Mouse (Mus musculus) forebrain, embryonic 16.5 days (tissue): Measurements from ENCODE around the gene Spsb2. TPM values are rescaled to one million over a fixed set of nuclear protein-coding genes. Genes with fewer than 3 reads are reported as not detected.
"Not testable (repeated sequence)": the region's sequence is repeated elsewhere in the genome, so short reads cannot be mapped to it uniquely, and the experiment has no call there.

ENCODE experiments used
- ATAC-seq: fragments of 200-750 bp; cut with Nextera tagmentation; 2 replicates; pipeline ENCODE4 v1.8.0; 2017; ENCODE audit warnings: mild to moderate bottlenecking, moderate library complexity
- H3K27ac ChIP-seq: fragments of 300-500 bp; sonication (generic); 2 replicates; pipeline ENCODE4 v1.5.1; 2014; ENCODE audit warnings: low read length, control low read depth
- H3K27me3 ChIP-seq: fragments of 300-500 bp; sonication (generic); replicated peaks from 2 replicates; pipeline ENCODE4 v1.6.1; 2014; ENCODE audit warnings: low read length; ENCODE audit not compliant: control insufficient read depth, insufficient read depth
- H3K36me3 ChIP-seq: fragments of 300-500 bp; sonication (generic); 2 replicates; pipeline ENCODE4 v1.6.1; 2014; ENCODE audit not compliant: control insufficient read depth, insufficient read depth
- H3K4me1 ChIP-seq: fragments of 300-500 bp; sonication (generic); replicated peaks from 2 replicates; pipeline ENCODE4 v1.6.1; 2014; ENCODE audit warnings: low read length; ENCODE audit not compliant: control insufficient read depth, insufficient read depth
- H3K4me2 ChIP-seq: fragments of 300-500 bp; sonication (generic); 2 replicates; pipeline ENCODE4 v1.6.1; 2014; ENCODE audit warnings: mild to moderate bottlenecking, low read length, control low read depth
- H3K4me3 ChIP-seq: fragments of 300-500 bp; sonication (generic); replicated peaks from 2 replicates; pipeline ENCODE4 v1.5.1; 2014; ENCODE audit warnings: mild to moderate bottlenecking, low read length, control low read depth
- H3K9ac ChIP-seq: fragments of 300-500 bp; sonication (generic); replicated peaks from 2 replicates; pipeline ENCODE4 v1.6.1; 2014; ENCODE audit warnings: low read depth, low read length, control low read depth
- H3K9me3 ChIP-seq: fragments of 300-500 bp; sonication (generic); 2 replicates; pipeline ENCODE4 v1.6.1; 2016; ENCODE audit warnings: low read length; ENCODE audit not compliant: control insufficient read depth
- WGBS: fragments of 180-500 bp; shearing (Covaris S2); extraction: QIAGEN DNeasy Blood & Tissue Kit; methylation state at CpG from one replicate; pipeline ENCODE4 v1.1.7; 2014; 5-methylcytosine and 5-hydroxymethylcytosine counted together
- polyA plus RNA-seq: library from polyadenylated mRNA; unstranded; fragments of >200 nt; fragmentation: Nextera tagmentation; extraction: Ambion mirVana; gene quantifications from 2 replicates; pipeline ENCODE4 v1.2.1, GENCODE M21; 2015

Spsb2 gene
- polyA plus RNA-seq, 1 experiment from 2014 or later, result 5.9 TPM

DNA sequence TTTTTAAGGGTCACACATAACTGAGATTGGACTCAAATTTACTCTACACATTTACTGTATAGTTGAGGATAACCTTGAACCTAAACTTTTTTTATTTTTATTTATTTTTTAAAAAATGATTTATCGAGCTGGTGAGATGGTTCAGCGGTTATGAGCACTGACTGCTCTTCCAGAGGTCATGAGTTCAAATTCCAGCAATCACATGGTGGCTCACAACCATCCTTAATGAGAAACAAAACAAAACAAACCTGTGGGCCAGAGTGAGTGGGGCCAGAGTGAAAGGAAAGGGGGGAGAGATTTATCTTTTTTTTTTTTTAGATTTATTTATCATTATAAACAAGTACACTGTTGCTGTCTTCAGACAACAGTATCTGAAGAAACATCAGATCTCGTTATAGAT, 16.6 kb upstream of the Spsb2 start:
- Histone ChIP-seq H3K9ac (no peak overlapping the region), H3K27ac (no peak overlapping the region), H3K4me3 (no peak overlapping the region), H3K27me3 (no peaks in the 10 kb centered on the region), H3K4me2 (no peak overlapping the region), H3K4me1 (no peaks in the 10 kb centered on the region), H3K36me3 (no peaks in the 10 kb centered on the region), H3K9me3 (no peaks in the 10 kb centered on the region)
- no peak for ATAC-seq
- 89% methylated on average over 3 of the region's 3 CpGs for WGBS

DNA sequence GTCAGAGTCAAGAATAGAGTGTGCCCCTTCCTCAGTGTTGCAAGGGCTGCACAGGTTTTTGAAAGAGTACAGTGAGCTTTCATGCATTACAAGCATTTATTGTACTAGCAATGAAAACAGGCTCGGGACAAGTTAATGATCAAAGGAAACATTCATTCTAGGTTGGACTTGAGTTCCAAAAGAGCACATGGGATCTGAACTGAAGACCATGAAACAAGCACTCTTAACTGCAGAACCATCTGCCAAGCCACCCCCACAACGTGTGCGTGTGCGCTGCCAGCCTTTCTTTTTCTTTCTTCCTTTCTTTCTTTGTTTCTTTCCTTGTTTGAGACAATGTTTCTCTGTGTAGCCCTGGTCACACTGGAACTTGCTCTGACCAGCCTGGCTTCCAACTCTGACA, 12.7 kb upstream of the Spsb2 start:
- no peaks in the 10 kb centered on the region for H3K27me3 ChIP-seq
- H3K4me2 ChIP-seq, result no peak overlapping the region
- no peak for ATAC-seq
- no peaks in the 10 kb centered on the region for H3K4me1 ChIP-seq
- 49% methylated on average over 4 of the region's 4 CpGs for WGBS
- H3K9ac ChIP-seq, result no peak overlapping the region
- H3K36me3 ChIP-seq, result no peaks in the 10 kb centered on the region
- no peak overlapping the region for H3K4me3 ChIP-seq
- no peaks in the 10 kb centered on the region for H3K9me3 ChIP-seq
- H3K27ac ChIP-seq, result no peak overlapping the region

DNA sequence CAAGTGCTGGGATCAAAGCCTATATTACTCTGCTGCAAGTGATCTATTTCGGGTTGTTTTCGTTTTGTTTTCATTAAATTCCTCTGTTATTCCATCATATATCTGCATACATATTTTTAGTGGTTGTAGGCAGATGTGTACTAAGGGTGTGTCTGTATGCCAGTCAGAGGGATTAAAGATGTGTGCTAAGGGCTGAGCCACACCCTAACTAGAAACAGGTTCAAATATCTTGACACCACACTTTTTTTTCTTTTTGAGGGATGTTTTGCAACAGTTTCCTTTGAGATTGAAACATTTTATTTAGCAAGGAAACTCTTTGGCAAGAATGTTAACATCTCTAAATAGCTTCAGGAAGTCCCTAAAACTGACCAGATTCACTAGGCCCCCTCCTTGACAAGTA, 12.3 kb upstream of the Spsb2 start:
- ATAC-seq, result no peak
- Histone ChIP-seq H3K9me3 (no peaks in the 10 kb centered on the region), H3K36me3 (no peaks in the 10 kb centered on the region), H3K4me1 (no peaks in the 10 kb centered on the region), H3K27me3 (no peaks in the 10 kb centered on the region), H3K27ac (no peak overlapping the region), H3K4me3 (no peak overlapping the region), H3K4me2 (no peak overlapping the region), H3K9ac (no peak overlapping the region)
- 85% methylated on average over 2 of the region's 2 CpGs for WGBS

DNA sequence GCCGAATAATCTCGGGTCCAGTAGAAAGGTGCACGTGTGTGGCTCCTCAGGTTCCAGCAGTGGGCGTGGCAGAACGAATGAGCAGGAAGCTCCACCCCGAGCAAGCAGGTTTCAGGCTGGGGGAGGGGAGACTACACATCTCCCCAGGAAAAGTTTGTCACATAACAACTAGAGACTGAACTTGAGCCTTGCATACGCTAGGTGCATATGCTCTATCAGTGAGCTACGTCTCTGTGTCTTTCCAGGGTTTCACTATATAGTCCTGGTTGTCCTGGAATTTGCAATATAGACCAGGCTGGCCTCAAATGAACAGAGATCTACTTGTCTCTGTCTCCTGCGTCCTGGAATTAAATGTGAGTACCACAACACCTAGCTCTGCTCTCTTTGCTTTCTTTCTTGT, 6.1 kb upstream of the Spsb2 start:
- H3K9ac ChIP-seq, H3K27ac ChIP-seq, H3K9me3 ChIP-seq, H3K27me3 ChIP-seq, H3K4me2 ChIP-seq, H3K36me3 ChIP-seq, H3K4me3 ChIP-seq, ATAC-seq: not testable (repeated sequence)
- 16% methylated on average over 6 of the region's 9 CpGs for WGBS
- peaks cover 11% of the 10 kb centered on the region for H3K4me1 ChIP-seq

DNA sequence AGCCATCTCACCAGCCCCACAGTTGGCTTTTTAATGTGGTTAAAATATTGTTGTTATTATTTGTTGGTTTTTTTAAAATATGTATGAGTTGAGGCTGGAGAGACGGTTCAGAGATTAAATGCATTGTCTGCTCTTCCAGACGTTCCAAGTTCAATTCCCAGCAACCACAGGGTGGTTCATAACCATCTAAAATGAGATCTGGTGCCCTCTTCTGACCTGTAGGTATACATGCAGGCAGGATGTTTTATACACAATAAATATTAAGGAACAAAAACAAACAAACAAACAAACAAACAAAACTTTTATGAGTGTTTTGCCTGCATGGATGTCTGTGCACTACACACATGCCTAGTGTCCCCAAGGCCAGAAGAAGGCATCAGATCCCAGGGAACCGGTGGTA, 5.4 kb upstream of the Spsb2 start:
- Histone ChIP-seq H3K27me3 (no peaks in the 10 kb centered on the region), H3K9me3 (no peaks in the 10 kb centered on the region), H3K9ac (no peak overlapping the region), H3K36me3 (no peaks in the 10 kb centered on the region), H3K4me2 (no peak overlapping the region), H3K4me1 (peaks cover 11% of the 10 kb centered on the region), H3K4me3 (no peak overlapping the region), H3K27ac (no peak overlapping the region)
- no peak for ATAC-seq
- 72% methylated on average over 3 of the region's 3 CpGs for WGBS

DNA sequence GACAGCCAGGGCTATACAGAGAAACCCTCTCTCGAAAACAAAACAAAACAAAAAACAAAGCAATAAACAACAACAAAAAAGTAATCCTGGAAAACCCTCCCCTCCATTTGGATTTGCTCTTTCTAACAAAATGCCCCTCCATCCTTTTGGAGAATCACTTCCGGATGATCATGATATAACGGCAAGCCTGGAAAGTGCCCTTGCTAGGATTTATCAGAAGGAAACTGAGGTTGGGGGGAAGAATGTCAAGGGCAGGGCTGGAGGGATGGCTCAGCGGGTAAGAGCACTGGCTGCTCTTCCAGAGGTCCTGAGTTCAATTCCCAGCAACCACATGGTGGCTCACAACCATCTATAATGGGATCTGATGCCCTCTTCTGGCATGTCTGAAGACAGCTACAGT, 4.8 kb upstream of the Spsb2 start:
- ATAC-seq, H3K27ac ChIP-seq, H3K4me2 ChIP-seq, H3K36me3 ChIP-seq, H3K9me3 ChIP-seq, H3K27me3 ChIP-seq, H3K9ac ChIP-seq, H3K4me3 ChIP-seq: not testable (repeated sequence)
- WGBS, result 97% methylated on average over 4 of the region's 4 CpGs
- H3K4me1 ChIP-seq, result peaks cover 12% of the 10 kb centered on the region

DNA sequence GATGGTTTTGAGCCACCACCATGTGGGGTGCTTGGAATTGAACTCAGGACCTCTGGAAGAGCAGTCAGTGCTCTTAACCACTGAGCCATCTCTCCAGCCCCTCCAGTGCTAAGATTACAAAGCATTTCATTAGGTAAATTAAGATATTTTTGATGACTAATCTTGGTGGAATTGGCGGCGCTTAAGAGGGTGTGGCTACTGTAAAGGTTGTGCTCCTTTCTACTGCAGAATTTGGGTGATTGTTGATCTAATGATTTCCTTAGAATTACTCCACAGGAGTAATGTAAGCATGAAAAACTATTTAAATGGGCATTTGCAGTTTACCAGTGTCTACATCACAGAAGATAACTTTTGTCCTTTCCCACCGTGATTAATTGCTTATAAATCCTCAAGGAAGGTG, 4.1 kb upstream of the Spsb2 start:
- Histone ChIP-seq H3K27ac (no peak overlapping the region), H3K27me3 (no peaks in the 10 kb centered on the region), H3K36me3 (no peaks in the 10 kb centered on the region), H3K4me1 (peaks cover 19% of the 10 kb centered on the region), H3K9me3 (no peaks in the 10 kb centered on the region), H3K9ac (no peak overlapping the region), H3K4me2 (no peak overlapping the region), H3K4me3 (no peak overlapping the region)
- ATAC-seq, result no peak
- WGBS, result 87% methylated on average over 3 of the region's 3 CpGs

DNA sequence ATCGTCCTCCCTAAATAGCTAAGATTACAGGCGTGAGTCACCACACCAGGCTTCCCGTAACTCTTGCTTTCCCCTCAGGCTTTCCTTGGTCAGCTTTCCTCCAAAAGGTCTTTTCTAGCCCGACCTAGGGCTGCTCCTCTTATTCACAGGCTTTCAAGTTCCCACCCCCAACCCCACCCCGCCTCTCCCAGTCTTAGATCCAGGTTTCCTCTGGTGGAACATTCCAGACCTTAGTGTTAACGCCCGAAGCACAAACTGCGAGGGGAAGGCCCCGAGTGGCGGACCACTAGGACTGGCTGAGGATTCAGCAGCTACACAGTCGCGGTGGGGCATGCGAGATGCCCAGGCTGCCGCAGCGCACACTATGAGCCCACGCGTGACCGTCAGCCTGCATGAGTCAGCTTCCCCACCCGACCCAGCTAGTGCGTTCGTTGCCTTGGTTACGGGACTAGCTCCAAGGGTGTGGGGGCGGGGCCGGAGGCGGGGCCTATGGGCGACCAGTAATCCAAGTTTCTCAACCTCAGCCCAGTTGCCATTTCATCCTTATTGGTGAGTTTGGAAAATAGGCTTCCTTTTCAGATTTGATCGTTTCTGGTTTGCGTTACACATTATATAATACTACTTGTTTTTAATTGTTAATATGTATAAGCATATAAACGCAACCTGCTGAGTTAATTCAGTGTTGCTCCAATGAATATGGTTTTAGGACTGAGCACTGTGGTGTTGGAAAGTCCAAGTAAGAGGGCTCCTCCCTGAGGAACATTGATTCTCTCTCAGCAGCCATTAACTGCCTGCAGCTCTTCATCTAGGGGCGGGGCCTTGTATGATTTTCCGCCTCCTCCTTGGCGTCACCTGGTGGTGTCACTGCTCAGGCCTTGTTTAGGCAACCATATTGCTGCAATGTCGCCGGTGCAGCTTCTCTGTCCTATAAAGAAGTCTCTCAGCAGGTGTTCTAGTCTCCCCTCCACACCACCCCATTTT, 2.8 kb upstream of the Spsb2 start:
- Histone ChIP-seq H3K36me3 (no peaks in the 10 kb centered on the region), H3K4me2 (peak overlapping the region; percentile 71), H3K9ac (peak overlapping the region; percentile 47), H3K27ac (peak overlapping the region; percentile 81), H3K4me1 (peaks cover 26% of the 10 kb centered on the region), H3K9me3 (no peaks in the 10 kb centered on the region), H3K4me3 (peak overlapping the region; percentile 48), H3K27me3 (no peaks in the 10 kb centered on the region)
- WGBS, result 1% methylated on average over 34 of the region's 34 CpGs
- peak; percentile 84 for ATAC-seq

DNA sequence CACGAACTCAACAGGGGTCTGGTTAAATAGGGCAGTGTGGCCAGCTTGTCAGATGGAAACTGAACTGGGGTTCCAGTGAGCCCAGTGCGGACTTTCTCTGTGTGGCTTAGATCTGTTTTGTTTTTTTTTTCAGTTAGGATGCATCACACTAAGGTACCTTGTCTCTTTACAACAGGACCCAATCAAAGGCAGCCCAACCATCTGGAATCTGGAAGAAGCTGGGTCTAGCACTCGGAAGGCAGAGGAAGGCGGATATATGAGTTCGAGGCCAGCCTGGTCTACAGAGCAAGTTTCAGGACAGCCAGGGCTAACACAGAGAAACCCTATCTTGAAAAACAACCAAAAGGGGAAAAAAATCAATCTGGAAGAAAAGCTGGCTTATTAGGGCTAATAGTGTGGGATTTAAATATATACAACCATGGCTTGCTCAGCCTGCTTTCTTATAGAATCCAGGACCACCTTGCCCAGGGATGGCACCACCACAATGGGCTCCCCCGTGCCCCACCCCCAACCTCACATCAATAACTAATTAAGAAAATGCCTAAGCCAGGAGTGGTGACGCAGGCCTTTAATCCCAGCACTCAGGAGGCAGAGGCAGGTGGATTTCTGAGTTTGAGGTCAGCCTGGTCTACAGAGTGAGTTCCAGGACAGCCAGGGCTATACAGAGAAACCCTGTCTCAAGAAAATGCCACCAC, 1.9 kb upstream of the Spsb2 start:
- peak overlapping the region; percentile 8; the same call in 1 of the 2 replicates for H3K4me3 ChIP-seq

More for the DNA sequence above, 1.9 kb upstream of the Spsb2 start:
- no peaks in the 10 kb centered on the region for H3K9me3 ChIP-seq
- H3K27ac ChIP-seq, result peak overlapping the region; percentile 69
- H3K4me1 ChIP-seq, result peaks cover 26% of the 10 kb centered on the region
- H3K9ac ChIP-seq, result no peak overlapping the region
- no peak for ATAC-seq
- no peaks in the 10 kb centered on the region for H3K36me3 ChIP-seq
- 69% methylated on average over 7 of the region's 7 CpGs for WGBS
- no peaks in the 10 kb centered on the region for H3K27me3 ChIP-seq
- H3K4me2 ChIP-seq, result peak overlapping the region; percentile 71
